Mouse (Mus musculus) thymus, adult 2 months (tissue): ENCODE data around the gene Msi2.

Source experiments
- CTCF ChIP-seq: fragments of 200-500 bp; IDR thresholded peaks from 2 replicates; pipeline ENCODE4 v1.5.1; 2012; ENCODE audit warnings: mild to moderate bottlenecking, control low read depth, low read length, moderate library complexity, borderline replicate concordance; ENCODE audit not compliant: control insufficient read depth, poor library complexity, insufficient read depth; ENCODE audit errors: extremely low read depth
- POLR2A ChIP-seq: fragments of 200-500 bp; IDR thresholded peaks from 2 replicates; pipeline ENCODE4 v1.6.1; 2012; ENCODE audit warnings: mild to moderate bottlenecking, low read length, control low read depth, moderate library complexity; ENCODE audit not compliant: control insufficient read depth, poor library complexity, insufficient read depth; ENCODE audit errors: extremely low read depth

DNA sequence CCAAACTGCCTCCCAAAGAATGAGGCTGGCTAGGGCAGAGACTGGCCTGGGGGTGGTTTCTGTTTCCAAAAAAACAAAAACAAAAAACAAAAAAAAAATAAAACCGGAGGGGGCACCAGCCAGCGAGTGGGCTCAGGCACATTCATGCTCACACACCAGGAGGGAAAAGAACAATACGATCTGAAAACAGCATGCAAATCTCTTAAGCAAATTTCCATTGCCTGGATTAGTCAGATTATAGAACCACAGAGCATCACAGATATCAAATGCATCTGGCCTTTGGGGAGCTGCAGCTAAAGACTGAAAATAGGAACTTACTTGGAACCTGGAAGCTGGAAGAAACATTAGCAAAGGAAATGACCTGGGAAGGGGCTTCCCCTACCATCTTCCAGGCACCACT, 370.3 kb downstream of the Msi2 start:
- TF ChIP-seq CTCF (no peak), POLR2A (no peak)
